Mouse (Mus musculus): ENCODE results near the gene Thap3. TPM values are rescaled to one million over a fixed set of nuclear protein-coding genes. Genes with fewer than 3 reads are reported as not detected.

Gene Thap3
- polyA plus RNA-seq, 1 experiment from 2014 or later = 29.5 TPM

GRCm38 (mm10) chr4:152011171-152011760, 22.5 kb upstream of the Thap3 start:
- no peak overlapping the region; the same call in 1 of the 2 replicates for H3K4me3 ChIP-seq (ENCODE audit: low read depth, low read length)
- 0 out of 2 replicates have a peak, but pooled peaks cover 3% of the 10 kb centered on the region for H3K27me3 ChIP-seq (ENCODE audit: control insufficient read depth, insufficient read depth, low read length)
- peak overlapping the region; percentile 100 for H3K4me2 ChIP-seq (ENCODE audit: low read depth, severe bottlenecking)
- no peaks in the 10 kb centered on the region for H3K9me3 ChIP-seq (ENCODE audit: control insufficient read depth, low read length)
- H3K9ac ChIP-seq (ENCODE audit: low read length) = no peak overlapping the region
- 80% methylated on average over 8 of the region's 8 CpGs for WGBS
- H3K4me1 ChIP-seq (ENCODE audit: control insufficient read depth, insufficient read depth, low read length) = peaks cover 27% of the 10 kb centered on the region
- ATAC-seq (ENCODE audit: insufficient number of reproducible peaks, low FRiP score, low TSS enrichment, low read depth) (no peak), DNase-seq (ENCODE audit: low spot score) (no peak)
- no peak overlapping the region for H3K27ac ChIP-seq (replicated peaks; ENCODE audit: low read depth, low read length)
- H3K36me3 ChIP-seq (ENCODE audit: control insufficient read depth, insufficient read depth, low read length) = peaks cover 5% of the 10 kb centered on the region; the same call in 1 of the 2 replicates

GRCm38 (mm10) chr4:152010707-152011134, 21.9 kb upstream of the Thap3 start:
- H3K4me1 ChIP-seq (ENCODE audit: control insufficient read depth, insufficient read depth, low read length) = peaks cover 27% of the 10 kb centered on the region
- DNase-seq (ENCODE audit: low spot score) = no peak
- 11% methylated on average over 13 of the region's 13 CpGs for WGBS
- no peak for ATAC-seq (ENCODE audit: insufficient number of reproducible peaks, low FRiP score, low TSS enrichment, low read depth)
- H3K27me3 ChIP-seq (ENCODE audit: control insufficient read depth, insufficient read depth, low read length) = 0 out of 2 replicates have a peak, but pooled peaks cover 3% of the 10 kb centered on the region
- no peak overlapping the region for H3K27ac ChIP-seq (replicated peaks; ENCODE audit: low read depth, low read length)
- no peaks in the 10 kb centered on the region for H3K9me3 ChIP-seq (ENCODE audit: control insufficient read depth, low read length)
- peak overlapping the region; percentile 100 for H3K4me2 ChIP-seq (ENCODE audit: low read depth, severe bottlenecking)
- peak overlapping the region; percentile 84 for H3K4me3 ChIP-seq (ENCODE audit: low read depth, low read length)
- peaks cover 4% of the 10 kb centered on the region; the same call in 1 of the 2 replicates for H3K36me3 ChIP-seq (ENCODE audit: control insufficient read depth, insufficient read depth, low read length)
- H3K9ac ChIP-seq (ENCODE audit: low read length) = peak overlapping the region; percentile 17; the same call in 1 of the 2 replicates

- H3K27ac ChIP-seq (replicated peaks; ENCODE audit: low read depth, low read length) = no peak overlapping the region
- H3K9ac ChIP-seq (ENCODE audit: low read length) = peak overlapping the region; percentile 68
- 1% methylated on average over 10 of the region's 10 CpGs for WGBS
- DNase-seq (ENCODE audit: low spot score) = no peak
- H3K9me3 ChIP-seq (ENCODE audit: control insufficient read depth, low read length) = no peaks in the 10 kb centered on the region
- peak overlapping the region; percentile 100 for H3K4me2 ChIP-seq (ENCODE audit: low read depth, severe bottlenecking)
- 0 out of 2 replicates have a peak, but pooled peaks cover 3% of the 10 kb centered on the region for H3K27me3 ChIP-seq (ENCODE audit: control insufficient read depth, insufficient read depth, low read length)
- no peak for ATAC-seq (ENCODE audit: insufficient number of reproducible peaks, low FRiP score, low TSS enrichment, low read depth)
- H3K36me3 ChIP-seq (ENCODE audit: control insufficient read depth, insufficient read depth, low read length) = peaks cover 3% of the 10 kb centered on the region; the same call in 1 of the 2 replicates
- peak overlapping the region; percentile 84 for H3K4me3 ChIP-seq (ENCODE audit: low read depth, low read length)
- H3K4me1 ChIP-seq (ENCODE audit: control insufficient read depth, insufficient read depth, low read length) = peaks cover 27% of the 10 kb centered on the region
Measured at GRCm38 (mm10) chr4:152010091-152010706, 21.4 kb upstream of the Thap3 start.

- no peaks in the 10 kb centered on the region for H3K36me3 ChIP-seq (ENCODE audit: control insufficient read depth, insufficient read depth, low read length)
- ATAC-seq (ENCODE audit: insufficient number of reproducible peaks, low FRiP score, low TSS enrichment, low read depth) (peak; percentile 26; the same call in 1 of the 2 replicates), DNase-seq (ENCODE audit: low spot score) (peak; percentile 68)
- under 1% methylated on average over 115 of the region's 115 CpGs for WGBS
- H3K9me3 ChIP-seq (ENCODE audit: control insufficient read depth, low read length) = no peaks in the 10 kb centered on the region
- H3K27ac ChIP-seq (replicated peaks; ENCODE audit: low read depth, low read length) = peak overlapping the region; percentile 57
- 0 out of 2 replicates have a peak, but pooled peaks cover 3% of the 10 kb centered on the region for H3K27me3 ChIP-seq (ENCODE audit: control insufficient read depth, insufficient read depth, low read length)
- peak overlapping the region; percentile 84 for H3K4me3 ChIP-seq (ENCODE audit: low read depth, low read length)
- H3K4me1 ChIP-seq (ENCODE audit: control insufficient read depth, insufficient read depth, low read length) = peaks cover 27% of the 10 kb centered on the region
- peak overlapping the region; percentile 68 for H3K9ac ChIP-seq (ENCODE audit: low read length)
- H3K4me2 ChIP-seq (ENCODE audit: low read depth, severe bottlenecking) = peak overlapping the region; percentile 100
Measured at GRCm38 (mm10) chr4:152009076-152010051, 20.6 kb upstream of the Thap3 start.

- H3K4me1 ChIP-seq (ENCODE audit: control insufficient read depth, insufficient read depth, low read length) = peaks cover 27% of the 10 kb centered on the region
- 0 out of 2 replicates have a peak, but pooled peaks cover 3% of the 10 kb centered on the region for H3K27me3 ChIP-seq (ENCODE audit: control insufficient read depth, insufficient read depth, low read length)
Measured at GRCm38 (mm10) chr4:152008622-152009075, 19.9 kb upstream of the Thap3 start, which contains the start of gene Klhl21. Gene Klhl21 (plus strand): TSS chr4:152008803.

GRCm38 (mm10) chr4:152008148-152008500, 19.3 kb upstream of the Thap3 start:
- peaks cover 27% of the 10 kb centered on the region for H3K4me1 ChIP-seq (ENCODE audit: control insufficient read depth, insufficient read depth, low read length)
- DNase-seq (ENCODE audit: low spot score) (no peak), ATAC-seq (ENCODE audit: insufficient number of reproducible peaks, low FRiP score, low TSS enrichment, low read depth) (no peak)
- no peak overlapping the region for H3K9ac ChIP-seq (ENCODE audit: low read length)
- no peaks in the 10 kb centered on the region for H3K36me3 ChIP-seq (ENCODE audit: control insufficient read depth, insufficient read depth, low read length)
- peak overlapping the region; percentile 84 for H3K4me3 ChIP-seq (ENCODE audit: low read depth, low read length)
- 0 out of 2 replicates have a peak, but pooled peaks cover 3% of the 10 kb centered on the region for H3K27me3 ChIP-seq (ENCODE audit: control insufficient read depth, insufficient read depth, low read length)
- H3K9me3 ChIP-seq (ENCODE audit: control insufficient read depth, low read length) = no peaks in the 10 kb centered on the region
- no peak overlapping the region for H3K27ac ChIP-seq (replicated peaks; ENCODE audit: low read depth, low read length)
- H3K4me2 ChIP-seq (ENCODE audit: low read depth, severe bottlenecking) = peak overlapping the region; percentile 100
- WGBS = under 1% methylated on average over 14 of the region's 14 CpGs

More at GRCm38 (mm10) chr4:152008622-152009075, 19.9 kb upstream of the Thap3 start, which contains the start of gene Klhl21:
- peak; percentile 95 for DNase-seq (ENCODE audit: low spot score)
- Histone ChIP-seq H3K36me3 (ENCODE audit: control insufficient read depth, insufficient read depth, low read length) (no peaks in the 10 kb centered on the region), H3K4me3 (ENCODE audit: low read depth, low read length) (peak within 1 kb of the TSS; percentile 84), H3K27ac (replicated peaks; ENCODE audit: low read depth, low read length) (peak within 1 kb of the TSS; percentile 57), H3K4me2 (ENCODE audit: low read depth, severe bottlenecking) (peak within 1 kb of the TSS; percentile 100), H3K9ac (ENCODE audit: low read length) (peak within 1 kb of the TSS; percentile 68), H3K9me3 (ENCODE audit: control insufficient read depth, low read length) (no peaks in the 10 kb centered on the region)
- peak; percentile 89 for ATAC-seq (ENCODE audit: insufficient number of reproducible peaks, low FRiP score, low TSS enrichment, low read depth)
- WGBS = 0% methylated on average over 45 of the region's 45 CpGs

- DNase-seq (ENCODE audit: low spot score) (peak; percentile 43), ATAC-seq (ENCODE audit: insufficient number of reproducible peaks, low FRiP score, low TSS enrichment, low read depth) (no peak)
- WGBS = 4% methylated on average over 8 of the region's 8 CpGs
- Histone ChIP-seq H3K27me3 (ENCODE audit: control insufficient read depth, insufficient read depth, low read length) (0 out of 2 replicates have a peak, but pooled peaks cover 3% of the 10 kb centered on the region), H3K4me2 (ENCODE audit: low read depth, severe bottlenecking) (peak overlapping the region; percentile 100), H3K36me3 (ENCODE audit: control insufficient read depth, insufficient read depth, low read length) (no peaks in the 10 kb centered on the region), H3K9me3 (ENCODE audit: control insufficient read depth, low read length) (no peaks in the 10 kb centered on the region), H3K4me3 (ENCODE audit: low read depth, low read length) (peak overlapping the region; percentile 84), H3K4me1 (ENCODE audit: control insufficient read depth, insufficient read depth, low read length) (peaks cover 27% of the 10 kb centered on the region), H3K9ac (ENCODE audit: low read length) (no peak overlapping the region), H3K27ac (replicated peaks; ENCODE audit: low read depth, low read length) (no peak overlapping the region)
Measured at GRCm38 (mm10) chr4:152007481-152008147, 18.8 kb upstream of the Thap3 start.

All from limb, embryonic 11.5 days (tissue).